Mouse (Mus musculus): ENCODE measurements around the gene Hoxb6.

DNA sequence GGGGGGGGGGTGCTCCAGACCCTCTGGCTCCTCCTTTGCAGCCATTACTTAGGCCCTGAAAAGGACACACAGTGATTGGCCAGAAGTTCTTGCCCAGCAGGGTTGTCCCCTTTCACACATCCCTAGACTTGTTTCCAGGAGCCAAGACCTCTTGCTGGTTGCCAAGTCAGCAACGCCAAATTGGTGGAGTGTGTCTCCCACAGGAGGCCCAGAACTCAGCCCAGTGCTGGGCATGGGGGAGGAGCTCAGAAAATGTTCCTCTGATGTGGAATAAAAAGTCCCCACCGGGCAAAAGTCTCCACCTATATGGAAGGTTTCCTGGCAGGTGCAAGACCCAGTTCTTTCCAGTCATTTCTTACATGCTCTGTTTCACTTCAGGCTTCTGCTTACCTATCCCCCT is 33.2 kb upstream of the Hoxb6 start:
- TF ChIP-seq CTCF (IDR thresholded peaks at IDR 0.05; ENCODE audit: control insufficient read depth, insufficient read depth, low read length) (no peak), POLR2A (IDR thresholded peaks at IDR 0.05; ENCODE audit: borderline replicate concordance, control insufficient read depth, low read depth, low read length) (no peak)
